Mouse (Mus musculus): ENCODE measurements around the gene Plxnc1. TPM values are rescaled to one million over a fixed set of nuclear protein-coding genes. Genes with fewer than 3 reads are reported as not detected.

The Plxnc1 gene
- polyA plus RNA-seq, 1 experiment: 42.7 TPM

GRCm38 (mm10) chr10:94827890-94828733, 116.5 kb downstream of the Plxnc1 start:
- TF ChIP-seq GATA1 (IDR thresholded peaks at IDR 0.05; ENCODE audit: low read length): no peak

- TF ChIP-seq GATA1 (IDR thresholded peaks at IDR 0.05; ENCODE audit: low read length): no peak
These were observed 117.3 kb downstream of the Plxnc1 start for GRCm38 (mm10) chr10:94827325-94827724.

- no peak for TF ChIP-seq GATA1 (IDR thresholded peaks at IDR 0.05; ENCODE audit: low read length)
These were observed 118.2 kb downstream of the Plxnc1 start for GRCm38 (mm10) chr10:94826436-94826835.

GRCm38 (mm10) chr10:94825951-94826350, 118.7 kb downstream of the Plxnc1 start:
- TF ChIP-seq GATA1 (IDR thresholded peaks at IDR 0.05; ENCODE audit: low read length): no peak

- TF ChIP-seq GATA1 (IDR thresholded peaks at IDR 0.05; ENCODE audit: low read length): no peak
These were observed 120.5 kb downstream of the Plxnc1 start for GRCm38 (mm10) chr10:94823971-94824760.

- TF ChIP-seq GATA1 (IDR thresholded peaks at IDR 0.05; ENCODE audit: low read length): no peak
These were observed 125.6 kb downstream of the Plxnc1 start for GRCm38 (mm10) chr10:94818781-94819665.

GRCm38 (mm10) chr10:94818127-94818526, 126.5 kb downstream of the Plxnc1 start:
- TF ChIP-seq GATA1 (IDR thresholded peaks at IDR 0.05; ENCODE audit: low read length): no peak

GRCm38 (mm10) chr10:94811907-94812851, 132.5 kb downstream of the Plxnc1 start:
- TF ChIP-seq GATA1 (IDR thresholded peaks at IDR 0.05; ENCODE audit: low read length): no peak

- TF ChIP-seq GATA1 (IDR thresholded peaks at IDR 0.05; ENCODE audit: low read length): no peak
These were observed 134.6 kb downstream of the Plxnc1 start for GRCm38 (mm10) chr10:94809946-94810472.

- peak; percentile 83 for TF ChIP-seq GATA1 (IDR thresholded peaks at IDR 0.05; ENCODE audit: low read length)
These were observed 136.4 kb downstream of the Plxnc1 start for GRCm38 (mm10) chr10:94808275-94808674.

GRCm38 (mm10) chr10:94807323-94807722, 137.3 kb downstream of the Plxnc1 start:
- no peak for TF ChIP-seq GATA1 (IDR thresholded peaks at IDR 0.05; ENCODE audit: low read length)

GRCm38 (mm10) chr10:94804909-94805220, 139.8 kb downstream of the Plxnc1 start:
- TF ChIP-seq GATA1 (IDR thresholded peaks at IDR 0.05; ENCODE audit: low read length): no peak

- no peak for TF ChIP-seq GATA1 (IDR thresholded peaks at IDR 0.05; ENCODE audit: low read length)
These were observed 140.4 kb downstream of the Plxnc1 start for GRCm38 (mm10) chr10:94804029-94804908.

Data from G1E-ER4 (cell line).